Mouse (Mus musculus) mature B cell (primary cell): Measurements from ENCODE around the gene 4930562C15Rik.
"Not testable (repeated sequence)": the region's sequence is repeated elsewhere in the genome, so short reads cannot be mapped to it uniquely, and the experiment has no call there.

Experiments
- in situ Hi-C: fragments of 300-500 bp; cut with MboI; formaldehyde crosslinking; loops from 2 replicates; pipeline ENCODE4 v1.14.3; 2019

The 4930562C15Rik gene

GRCm38 (mm10) chr16:4835191-4835590 lies at the start of gene 4930562C15Rik:
4930562C15Rik (plus strand) TSS chr16:4835416.
- in situ Hi-C loops = no loop called here

- in situ Hi-C loops = no loop called here
These were observed 49.5 kb upstream of the 4930562C15Rik start for GRCm38 (mm10) chr16:4785706-4786105.

- in situ Hi-C loops = no loop called here
These were observed 47.0 kb upstream of the 4930562C15Rik start for GRCm38 (mm10) chr16:4788176-4788575.

- in situ Hi-C loops = no loop called here
These were observed 45.9 kb upstream of the 4930562C15Rik start for GRCm38 (mm10) chr16:4789311-4789768.

GRCm38 (mm10) chr16:4789810-4790559 lies 45.2 kb upstream of the 4930562C15Rik start, which contains the start of gene Cdip1:
Cdip1 (minus strand) TSS chr16:4790292.
- in situ Hi-C loops = no loop called here

- in situ Hi-C loops = no loop called here
These were observed 43.9 kb upstream of the 4930562C15Rik start for GRCm38 (mm10) chr16:4791332-4791731.

GRCm38 (mm10) chr16:4796631-4797030 lies 38.6 kb upstream of the 4930562C15Rik start:
- in situ Hi-C loops = no loop called here

- in situ Hi-C loops = no loop called here
These were observed 16.9 kb upstream of the 4930562C15Rik start for GRCm38 (mm10) chr16:4818349-4818748.

GRCm38 (mm10) chr16:4824466-4824865 lies 10.8 kb upstream of the 4930562C15Rik start:
- in situ Hi-C loops = not testable (repeated sequence)

- in situ Hi-C loops = no loop called here
These were observed 7.6 kb upstream of the 4930562C15Rik start for GRCm38 (mm10) chr16:4827639-4828038.

- in situ Hi-C loops = no loop called here
These were observed 5.8 kb upstream of the 4930562C15Rik start for GRCm38 (mm10) chr16:4829271-4829900.

- in situ Hi-C loops = no loop called here
These were observed 3.4 kb upstream of the 4930562C15Rik start for GRCm38 (mm10) chr16:4831650-4832419.

GRCm38 (mm10) chr16:4833858-4834257 lies 1.4 kb upstream of the 4930562C15Rik start:
- in situ Hi-C loops = no loop called here

- in situ Hi-C loops = no loop called here
These were observed 2.4 kb downstream of the 4930562C15Rik start for GRCm38 (mm10) chr16:4837631-4838030.

GRCm38 (mm10) chr16:4839552-4839951 lies 4.3 kb downstream of the 4930562C15Rik start:
- in situ Hi-C loops = no loop called here

GRCm38 (mm10) chr16:4840231-4840630 lies 5.0 kb downstream of the 4930562C15Rik start:
- in situ Hi-C loops = no loop called here

GRCm38 (mm10) chr16:4847041-4847440 lies 11.8 kb downstream of the 4930562C15Rik start:
- in situ Hi-C loops = no loop called here

- in situ Hi-C loops = no loop called here
These were observed 12.9 kb downstream of the 4930562C15Rik start for GRCm38 (mm10) chr16:4848090-4848489.

- in situ Hi-C loops = no loop called here
These were observed 15.1 kb downstream of the 4930562C15Rik start for GRCm38 (mm10) chr16:4850361-4850760.

GRCm38 (mm10) chr16:4850938-4851628 lies 15.9 kb downstream of the 4930562C15Rik start:
- in situ Hi-C loops = no loop called here

- in situ Hi-C loops = no loop called here
These were observed 19.9 kb downstream of the 4930562C15Rik start for GRCm38 (mm10) chr16:4855046-4855650.
